Mouse (Mus musculus): Measurements from ENCODE around the gene Pde12. TPM values are rescaled to one million over a fixed set of nuclear protein-coding genes. Genes with fewer than 3 reads are reported as not detected.
A peak's percentile ranks its signal among the peaks of the same experiment; 100 is the strongest.

The Pde12 gene
- total RNA-seq, 2 experiments from 2014 or later: 8.5 to 9.2 TPM

- intact Hi-C loops (cut with DNase I): no loop called here
- no peak for DNase-seq (ENCODE audit: low spot score in 2 of 2)
These were observed 17.8 kb downstream of the Pde12 start for GRCm38 (mm10) chr14:26651901-26652300.

- DNase-seq (ENCODE audit: low spot score in 2 of 2): no peak
- intact Hi-C loops (cut with DNase I): no loop called here
These were observed 21.9 kb downstream of the Pde12 start for GRCm38 (mm10) chr14:26647811-26648210.

GRCm38 (mm10) chr14:26645989-26646650, 23.6 kb downstream of the Pde12 start:
- intact Hi-C loops (cut with DNase I): no loop called here
- no peak for DNase-seq (ENCODE audit: low spot score in 2 of 2)

GRCm38 (mm10) chr14:26643006-26643624, 26.6 kb downstream of the Pde12 start:
- intact Hi-C loops (cut with DNase I): no loop called here
- DNase-seq (ENCODE audit: low spot score in 2 of 2): no peak

- DNase-seq (ENCODE audit: low spot score in 2 of 2): no peak
- intact Hi-C loops (cut with DNase I): loop anchor here (5.0 to 10.0 kb wide), 2 partner anchors 108 to 155 kb away; partner anchors contain the start of gene Slmap
These were observed 29.7 kb downstream of the Pde12 start for GRCm38 (mm10) chr14:26639961-26640360.

- DNase-seq (ENCODE audit: low spot score in 2 of 2): no peak
- intact Hi-C loops (cut with DNase I): loop anchor here (5.0 to 10.0 kb wide), 2 partner anchors 107 to 154 kb away; partner anchors contain the start of gene Slmap
These were observed 30.4 kb downstream of the Pde12 start for GRCm38 (mm10) chr14:26639251-26639650.

GRCm38 (mm10) chr14:26638708-26639084, 31.0 kb downstream of the Pde12 start:
- intact Hi-C loops (cut with DNase I): loop anchor here (5.0 to 10.0 kb wide), 2 partner anchors 106 to 154 kb away; partner anchors contain the start of gene Slmap
- peak; percentile 19 to 37 for DNase-seq (ENCODE audit: low spot score in 2 of 2)

GRCm38 (mm10) chr14:26637851-26638707, 31.6 kb downstream of the Pde12 start, which contains the start of gene Arf4:
Arf4 (plus strand) TSS chr14:26638074.
- intact Hi-C loops (cut with DNase I): loop anchor here (5.0 to 10.0 kb wide), 2 partner anchors 106 to 153 kb away; partner anchors contain the start of gene Slmap
- peak; percentile 98 to 99 for DNase-seq (ENCODE audit: low spot score in 2 of 2)

- intact Hi-C loops (cut with DNase I): loop anchor here (5.0 to 10.0 kb wide), 2 partner anchors 105 to 152 kb away; partner anchors contain the start of gene Slmap
- peak; percentile 43 to 51 for DNase-seq (ENCODE audit: low spot score in 2 of 2)
These were observed 32.4 kb downstream of the Pde12 start for GRCm38 (mm10) chr14:26637025-26637850.

- intact Hi-C loops (cut with DNase I): no loop called here
- DNase-seq (ENCODE audit: low spot score in 2 of 2): no peak
These were observed 43.0 kb downstream of the Pde12 start for GRCm38 (mm10) chr14:26626605-26627140.

GRCm38 (mm10) chr14:26625301-26625700, 44.4 kb downstream of the Pde12 start:
- no peak for DNase-seq (ENCODE audit: low spot score in 2 of 2)
- intact Hi-C loops (cut with DNase I): no loop called here

GRCm38 (mm10) chr14:26610689-26611088, 59.0 kb downstream of the Pde12 start:
- no peak for DNase-seq (ENCODE audit: low spot score in 2 of 2)
- intact Hi-C loops (cut with DNase I): no loop called here

Small RNA genes within 50 kb of the gene (microRNA-seq; reads per million reads assigned to microRNA genes)
- 2.1 to 3.4 reads per million in 2 experiments for gene Mir7672

Other genes starting within 250 kb of the Pde12 start
- gene Slmap, start 135.0 kb downstream of the Pde12 start, total RNA-seq (2021): 100 to 1,000 TPM in 1 of 2 experiments, 10 to 100 TPM in 1; 96.4 to 106 TPM
- 10 to 100 TPM; 24.1 to 29.5 TPM for gene Dennd6a, start 96.0 kb downstream of the Pde12 start, total RNA-seq (2021)
- gene Arf4, start 31.8 kb downstream of the Pde12 start, total RNA-seq (2021): 100 to 1,000 TPM; 131 to 139 TPM
- gene Dnah12, start 23.4 kb upstream of the Pde12 start, total RNA-seq (2021): under 1 TPM; 0.15 to 0.17 TPM
- under 1 TPM in 1 of 2 experiments, not detected in 1; 0.38 TPM for gene Asb14, start 224.7 kb upstream of the Pde12 start, total RNA-seq (2021)

Data from left cerebral cortex, postnatal 14 days (tissue).